Mouse (Mus musculus): ENCODE measurements around the gene Bcr.
"Not testable (repeated sequence)": the region's sequence is repeated elsewhere in the genome, so short reads cannot be mapped to it uniquely, and the experiment has no call there.

The Bcr gene

GRCm38 (mm10) chr10:75060217-75060842 is at the start of gene Bcr:
Gene Bcr (plus strand): TSS chr10:75060592.
- DNase-seq, result peak; percentile 99

GRCm38 (mm10) chr10:75010704-75011103 is 49.7 kb upstream of the Bcr start:
- DNase-seq, result no peak

GRCm38 (mm10) chr10:75015465-75015864 is 44.9 kb upstream of the Bcr start:
- no peak for DNase-seq

- DNase-seq, result no peak
Measured at GRCm38 (mm10) chr10:75016481-75016880, 43.9 kb upstream of the Bcr start.

GRCm38 (mm10) chr10:75020271-75020670 is 40.1 kb upstream of the Bcr start:
- no peak for DNase-seq

GRCm38 (mm10) chr10:75021138-75021537 is 39.3 kb upstream of the Bcr start:
- no peak for DNase-seq

GRCm38 (mm10) chr10:75026491-75026890 is 33.9 kb upstream of the Bcr start:
- no peak for DNase-seq

- DNase-seq, result no peak
Measured at GRCm38 (mm10) chr10:75028743-75029142, 31.6 kb upstream of the Bcr start.

GRCm38 (mm10) chr10:75029677-75030076 is 30.7 kb upstream of the Bcr start:
- no peak for DNase-seq

- DNase-seq, result no peak
Measured at GRCm38 (mm10) chr10:75030234-75030633, 30.2 kb upstream of the Bcr start.

- no peak for DNase-seq
Measured at GRCm38 (mm10) chr10:75031345-75032114, 28.9 kb upstream of the Bcr start.

GRCm38 (mm10) chr10:75032395-75032794 is 28.0 kb upstream of the Bcr start, which contains the start of gene Rsph14:
Gene Rsph14 (minus strand): TSS chr10:75032586.
- peak; percentile 97 for DNase-seq

GRCm38 (mm10) chr10:75036883-75037379 is 23.5 kb upstream of the Bcr start, which contains the start of gene Rab36:
Gene Rab36 (plus strand): TSS chr10:75037058.
- DNase-seq, result peak; percentile 100

GRCm38 (mm10) chr10:75042060-75042459 is 18.3 kb upstream of the Bcr start:
- DNase-seq, result not testable (repeated sequence)

GRCm38 (mm10) chr10:75044459-75044858 is 15.9 kb upstream of the Bcr start:
- no peak for DNase-seq

GRCm38 (mm10) chr10:75045831-75046230 is 14.6 kb upstream of the Bcr start:
- no peak for DNase-seq

- DNase-seq, result peak; percentile 80
Measured at GRCm38 (mm10) chr10:75048711-75049110, 11.7 kb upstream of the Bcr start.

GRCm38 (mm10) chr10:75051364-75052074 is 8.9 kb upstream of the Bcr start:
- DNase-seq, result peak; percentile 86

GRCm38 (mm10) chr10:75052902-75053301 is 7.5 kb upstream of the Bcr start:
- DNase-seq, result peak; percentile 83

- DNase-seq, result no peak
Measured at GRCm38 (mm10) chr10:75053655-75054054, 6.7 kb upstream of the Bcr start.

GRCm38 (mm10) chr10:75054125-75054524 is 6.3 kb upstream of the Bcr start:
- DNase-seq, result peak; percentile 96

- peak; percentile 83 for DNase-seq
Measured at GRCm38 (mm10) chr10:75055672-75056071, 4.7 kb upstream of the Bcr start.

GRCm38 (mm10) chr10:75056255-75056654 is 4.1 kb upstream of the Bcr start:
- peak; percentile 88 for DNase-seq

Data from heart, adult 11 months (tissue).